Mouse (Mus musculus) intestine, postnatal 0 days (tissue): Measurements from ENCODE around the gene Mboat1. TPM values are rescaled to one million over a fixed set of nuclear protein-coding genes. Genes with fewer than 3 reads are reported as not detected.

Experiments used
- ATAC-seq: fragments of 200-750 bp; cut with Nextera tagmentation; 2 replicates; pipeline ENCODE4 v1.8.0; 2017; ENCODE audit warnings: mild to moderate bottlenecking, moderate TSS enrichment, moderate library complexity
- H3K27ac ChIP-seq: fragments of 300-500 bp; sonication (generic); 2 replicates; pipeline ENCODE4 v1.5.1; 2014; ENCODE audit warnings: mild to moderate bottlenecking, low read depth, low read length, moderate library complexity
- H3K27me3 ChIP-seq: fragments of 300-500 bp; sonication (generic); replicated peaks from 2 replicates; pipeline ENCODE4 v1.6.1; 2014; ENCODE audit warnings: low read length, mixed read lengths; ENCODE audit not compliant: control insufficient read depth, insufficient read depth
- H3K36me3 ChIP-seq: fragments of 300-500 bp; sonication (generic); 2 replicates; pipeline ENCODE4 v1.6.1; 2014; ENCODE audit warnings: mild to moderate bottlenecking, moderate library complexity; ENCODE audit not compliant: control insufficient read depth, insufficient read depth
- H3K4me1 ChIP-seq: fragments of 300-500 bp; sonication (generic); replicated peaks from 2 replicates; pipeline ENCODE4 v1.6.1; 2014; ENCODE audit warnings: antibody characterized with exemption, low read length, mixed read lengths; ENCODE audit not compliant: control insufficient read depth, insufficient read depth
- H3K4me2 ChIP-seq: fragments of 300-500 bp; sonication (generic); replicated peaks from 2 replicates; pipeline ENCODE4 v1.6.1; 2014; ENCODE audit warnings: low read depth, mild to moderate bottlenecking, moderate library complexity
- H3K4me3 ChIP-seq: fragments of 300-500 bp; sonication (generic); 2 replicates; pipeline ENCODE4 v1.5.1; 2014; ENCODE audit warnings: low read depth, low read length
- H3K9ac ChIP-seq: fragments of 300-500 bp; sonication (generic); 2 replicates; pipeline ENCODE4 v1.6.1; 2014; ENCODE audit warnings: mild to moderate bottlenecking, low read depth, low read length
- H3K9me3 ChIP-seq: fragments of 300-500 bp; sonication (generic); 2 replicates; pipeline ENCODE4 v1.6.1; 2016; ENCODE audit warnings: mixed run types; ENCODE audit not compliant: control insufficient read depth
- CTCF ChIP-seq: sonication (generic); IDR thresholded peaks from 2 replicates; pipeline ENCODE4 v1.5.1; 2016; ENCODE audit warnings: low read depth, mild to moderate bottlenecking, control low read depth, antibody characterized with exemption, moderate library complexity
- WGBS: fragments of 180-500 bp; shearing (Covaris S2); extraction: QIAGEN DNeasy Blood & Tissue Kit; methylation state at CpG from one replicate; pipeline ENCODE4 v1.1.7; 2014; 5-methylcytosine and 5-hydroxymethylcytosine counted together
- polyA plus RNA-seq: library from polyadenylated mRNA; unstranded; fragments of >200 nt; fragmentation: Nextera tagmentation; extraction: Ambion mirVana; gene quantifications from 2 replicates; pipeline ENCODE4 v1.2.1, GENCODE M21; 2015

Gene Mboat1
- polyA plus RNA-seq, 1 experiment from 2014 or later: 13.6 TPM

GRCm38 (mm10) chr13:30170061-30170460 lies 33.8 kb downstream of the Mboat1 start:
- no peak overlapping the region for H3K9ac ChIP-seq

GRCm38 (mm10) chr13:30174586-30174985 lies 38.3 kb downstream of the Mboat1 start:
- Histone ChIP-seq H3K27me3 (no peaks in the 10 kb centered on the region), H3K4me3 (no peak overlapping the region), H3K36me3 (no peaks in the 10 kb centered on the region), H3K4me2 (no peak overlapping the region), H3K27ac (no peak overlapping the region), H3K9ac (no peak overlapping the region), H3K9me3 (no peaks in the 10 kb centered on the region), H3K4me1 (no peaks in the 10 kb centered on the region)
- no peak for ATAC-seq
- no peak for TF ChIP-seq CTCF
- WGBS: 93% methylated on average over 4 of the region's 4 CpGs

More at GRCm38 (mm10) chr13:30170061-30170460, 33.8 kb downstream of the Mboat1 start:
- WGBS: 76% methylated on average over 6 of the region's 6 CpGs
- no peak overlapping the region for H3K4me3 ChIP-seq
- no peak overlapping the region for H3K27ac ChIP-seq
- no peaks in the 10 kb centered on the region for H3K27me3 ChIP-seq
- no peaks in the 10 kb centered on the region for H3K9me3 ChIP-seq
- no peak for TF ChIP-seq CTCF
- no peak for ATAC-seq
- H3K36me3 ChIP-seq: no peaks in the 10 kb centered on the region
- no peak overlapping the region for H3K4me2 ChIP-seq
- H3K4me1 ChIP-seq: no peaks in the 10 kb centered on the region

GRCm38 (mm10) chr13:30177356-30177755 lies 41.1 kb downstream of the Mboat1 start:
- Histone ChIP-seq H3K4me1 (no peaks in the 10 kb centered on the region), H3K4me2 (no peak overlapping the region)
- no peak for TF ChIP-seq CTCF

GRCm38 (mm10) chr13:30185549-30185948 lies 49.3 kb downstream of the Mboat1 start:
- no peaks in the 10 kb centered on the region for H3K27me3 ChIP-seq
- no peaks in the 10 kb centered on the region for H3K36me3 ChIP-seq
- no peaks in the 10 kb centered on the region for H3K4me1 ChIP-seq
- no peak overlapping the region for H3K9ac ChIP-seq
- H3K4me3 ChIP-seq: no peak overlapping the region
- no peaks in the 10 kb centered on the region for H3K9me3 ChIP-seq
- no peak for ATAC-seq
- H3K4me2 ChIP-seq: no peak overlapping the region
- no peak overlapping the region for H3K27ac ChIP-seq
- no peak for TF ChIP-seq CTCF
- WGBS: 77% methylated on average over 6 of the region's 6 CpGs

More at GRCm38 (mm10) chr13:30177356-30177755, 41.1 kb downstream of the Mboat1 start:
- Histone ChIP-seq H3K9me3 (no peaks in the 10 kb centered on the region), H3K4me3 (no peak overlapping the region), H3K27ac (no peak overlapping the region), H3K9ac (no peak overlapping the region), H3K27me3 (no peaks in the 10 kb centered on the region), H3K36me3 (no peaks in the 10 kb centered on the region)
- WGBS: 79% methylated on average over 6 of the region's 6 CpGs
- ATAC-seq: no peak

GRCm38 (mm10) chr13:30185959-30186358 lies 49.7 kb downstream of the Mboat1 start:
- Histone ChIP-seq H3K9me3 (no peaks in the 10 kb centered on the region), H3K4me2 (no peak overlapping the region), H3K4me1 (no peaks in the 10 kb centered on the region), H3K4me3 (no peak overlapping the region), H3K27me3 (no peaks in the 10 kb centered on the region), H3K36me3 (no peaks in the 10 kb centered on the region), H3K9ac (no peak overlapping the region), H3K27ac (no peak overlapping the region)
- WGBS: 59% methylated on average over 6 of the region's 6 CpGs
- no peak for ATAC-seq
- no peak for TF ChIP-seq CTCF

- Histone ChIP-seq H3K27ac (no peak overlapping the region), H3K4me1 (no peaks in the 10 kb centered on the region), H3K4me2 (no peak overlapping the region), H3K9ac (no peak overlapping the region), H3K36me3 (no peaks in the 10 kb centered on the region), H3K4me3 (no peak overlapping the region), H3K27me3 (no peaks in the 10 kb centered on the region), H3K9me3 (no peaks in the 10 kb centered on the region)
- no peak for TF ChIP-seq CTCF
- no peak for ATAC-seq
- 66% methylated on average over 8 of the region's 8 CpGs for WGBS
Observed at GRCm38 (mm10) chr13:30186456-30186855, 50.2 kb downstream of the Mboat1 start.
